Mouse (Mus musculus) intestine, embryonic 14.5 days (tissue): ENCODE results near the gene Poc1a. TPM values are rescaled to one million over a fixed set of nuclear protein-coding genes. Genes with fewer than 3 reads are reported as not detected.

Experiments used
- ATAC-seq: fragments of 200-750 bp; cut with Nextera tagmentation; replicated peaks from 2 replicates; pipeline ENCODE4 v1.8.0; 2017; ENCODE audit warnings: low read depth, moderate number of reproducible peaks, moderate TSS enrichment, moderate library complexity; ENCODE audit not compliant: low FRiP score, low TSS enrichment
- DNase-seq: peaks from one replicate; pipeline ENCODE4 v3.0.0-alpha.2; 2018; ENCODE audit warnings: low spot score
- H3K27ac ChIP-seq: fragments of 300-500 bp; sonication (generic); 2 replicates; pipeline ENCODE4 v1.5.1; 2014; ENCODE audit warnings: low read depth, mild to moderate bottlenecking, control low read depth
- H3K27me3 ChIP-seq: fragments of 300-500 bp; sonication (generic); replicated peaks from 2 replicates; pipeline ENCODE4 v1.6.1; 2014; ENCODE audit warnings: low read length, control low read depth; ENCODE audit not compliant: control insufficient read depth, insufficient read depth
- H3K36me3 ChIP-seq: fragments of 300-500 bp; sonication (generic); 2 replicates; pipeline ENCODE4 v1.6.1; 2014; ENCODE audit warnings: low read length, control low read depth; ENCODE audit not compliant: control insufficient read depth, insufficient read depth
- H3K4me1 ChIP-seq: fragments of 300-500 bp; sonication (generic); replicated peaks from 2 replicates; pipeline ENCODE4 v1.6.1; 2014; ENCODE audit warnings: low read length, control low read depth, mixed read lengths; ENCODE audit not compliant: control insufficient read depth, insufficient read depth
- H3K4me2 ChIP-seq: fragments of 300-500 bp; sonication (generic); 2 replicates; pipeline ENCODE4 v1.6.1; 2014; ENCODE audit warnings: low read length
- H3K4me3 ChIP-seq: fragments of 300-500 bp; sonication (generic); 2 replicates; pipeline ENCODE4 v1.5.1; 2014; ENCODE audit warnings: low read depth, low read length, control low read depth, mixed read lengths
- H3K9ac ChIP-seq: fragments of 300-500 bp; sonication (generic); 2 replicates; pipeline ENCODE4 v1.6.1; 2014; ENCODE audit warnings: mild to moderate bottlenecking, low read length
- H3K9me3 ChIP-seq: fragments of 300-500 bp; sonication (generic); 2 replicates; pipeline ENCODE4 v1.6.1; 2016; ENCODE audit warnings: low read length, control low read depth; ENCODE audit not compliant: control insufficient read depth
- WGBS: fragments of 180-500 bp; shearing (Covaris S2); extraction: QIAGEN DNeasy Blood & Tissue Kit; methylation state at CpG from one replicate; pipeline ENCODE4 v1.1.7; 2014; 5-methylcytosine and 5-hydroxymethylcytosine counted together
- polyA plus RNA-seq: library from polyadenylated mRNA; unstranded; fragments of >200 nt; fragmentation: Nextera tagmentation; extraction: Ambion mirVana; gene quantifications from 2 replicates; pipeline ENCODE4 v1.2.1, GENCODE M21; 2014

The Poc1a gene
- polyA plus RNA-seq, 1 experiment from 2014 or later = 29.1 TPM

DNA sequence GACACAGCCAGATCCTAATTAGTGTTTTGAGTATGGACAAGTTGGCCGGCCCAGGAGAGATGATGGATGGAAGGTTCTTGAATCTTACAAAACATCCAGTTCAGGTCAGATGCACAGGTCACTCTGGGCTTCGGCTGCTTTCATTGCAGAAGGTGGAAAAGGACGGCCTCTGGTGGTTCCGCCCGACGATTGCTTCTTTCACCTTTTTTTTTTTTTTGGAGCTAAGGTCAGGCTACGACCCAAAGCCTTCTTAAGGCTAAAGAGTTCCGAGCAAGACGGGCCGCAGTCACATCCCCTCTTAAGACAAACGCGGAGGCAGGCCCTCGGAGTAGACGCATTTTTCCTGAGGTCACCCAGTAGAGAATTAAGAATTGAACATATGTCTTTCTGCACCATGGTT, 475 bp upstream of the Poc1a start:
- ATAC-seq = peak; percentile 62; the same call in 1 of the 2 replicates
- WGBS = under 1% methylated on average over 14 of the region's 14 CpGs

DNA sequence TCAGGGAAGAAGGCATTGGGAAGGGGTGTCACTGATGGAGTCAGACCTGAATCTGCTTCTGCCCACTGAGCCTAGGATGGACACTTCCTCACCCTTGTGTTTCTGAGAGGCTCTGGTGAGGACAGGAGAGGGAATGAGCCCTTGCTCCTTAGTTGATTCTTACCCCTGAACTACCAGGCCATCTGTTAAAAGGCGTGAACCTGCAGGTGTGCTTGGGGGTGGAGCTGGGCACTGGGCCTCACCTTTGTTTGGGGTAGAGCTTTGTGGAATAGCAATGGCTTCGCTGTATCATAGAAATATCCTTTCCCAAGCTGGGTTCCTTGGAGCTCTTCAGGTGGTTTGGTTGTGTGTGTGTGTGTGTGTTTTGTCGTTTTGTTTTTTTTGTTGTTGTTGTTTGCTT, 1.2 kb downstream of the Poc1a start:
- no peak overlapping the region for H3K27ac ChIP-seq
- 71% methylated on average over 3 of the region's 3 CpGs for WGBS

More for the DNA sequence above, 475 bp upstream of the Poc1a start:
- no peaks in the 10 kb centered on the region for H3K27me3 ChIP-seq
- H3K9me3 ChIP-seq = no peaks in the 10 kb centered on the region
- H3K4me3 ChIP-seq = peak overlapping the region; percentile 76
- H3K36me3 ChIP-seq = peaks cover 15% of the 10 kb centered on the region; the same call in 1 of the 2 replicates
- peak overlapping the region; percentile 90 for H3K4me2 ChIP-seq
- H3K27ac ChIP-seq = peak overlapping the region; percentile 69
- DNase-seq = no peak
- H3K9ac ChIP-seq = peak overlapping the region; percentile 59
- H3K4me1 ChIP-seq = peaks cover 11% of the 10 kb centered on the region

DNA sequence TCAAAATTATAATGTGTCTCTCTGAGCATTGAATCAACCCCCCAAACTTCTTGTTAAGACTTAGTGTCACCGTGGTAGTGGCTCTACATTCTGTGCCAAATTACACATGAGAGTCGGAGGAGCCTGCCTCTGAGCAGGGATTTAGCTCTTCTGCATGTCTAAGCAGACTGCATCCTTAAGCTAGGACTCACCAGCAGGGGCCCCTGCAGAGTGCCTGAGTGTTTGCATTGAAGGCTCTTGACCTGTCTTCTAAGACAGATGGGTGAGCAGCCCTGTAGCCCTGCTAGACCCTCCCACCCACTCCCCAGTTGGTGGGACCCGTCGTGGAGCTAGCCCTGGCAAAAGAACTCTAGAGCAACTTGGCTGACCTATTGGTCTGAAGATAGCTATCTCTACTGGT, 6.3 kb downstream of the Poc1a start:
- DNase-seq (no peak), ATAC-seq (no peak)
- H3K9ac ChIP-seq = no peak overlapping the region
- no peak overlapping the region for H3K4me3 ChIP-seq
- 62% methylated on average over 4 of the region's 4 CpGs for WGBS
- no peaks in the 10 kb centered on the region for H3K27me3 ChIP-seq
- H3K27ac ChIP-seq = no peak overlapping the region
- H3K4me1 ChIP-seq = no peaks in the 10 kb centered on the region; the same call in 1 of the 2 replicates
- H3K36me3 ChIP-seq = peaks cover 47% of the 10 kb centered on the region
- no peak overlapping the region for H3K4me2 ChIP-seq
- H3K9me3 ChIP-seq = no peaks in the 10 kb centered on the region

More for the DNA sequence above, 1.2 kb downstream of the Poc1a start:
- H3K4me2 ChIP-seq = peak overlapping the region; percentile 90
- peak overlapping the region; percentile 59 for H3K9ac ChIP-seq
- H3K27me3 ChIP-seq = no peaks in the 10 kb centered on the region
- peaks cover 26% of the 10 kb centered on the region; the same call in 1 of the 2 replicates for H3K36me3 ChIP-seq
- peak overlapping the region; percentile 76 for H3K4me3 ChIP-seq
- H3K4me1 ChIP-seq = peaks cover 11% of the 10 kb centered on the region
- ATAC-seq = no peak
- no peak for DNase-seq
- H3K9me3 ChIP-seq = no peaks in the 10 kb centered on the region

DNA sequence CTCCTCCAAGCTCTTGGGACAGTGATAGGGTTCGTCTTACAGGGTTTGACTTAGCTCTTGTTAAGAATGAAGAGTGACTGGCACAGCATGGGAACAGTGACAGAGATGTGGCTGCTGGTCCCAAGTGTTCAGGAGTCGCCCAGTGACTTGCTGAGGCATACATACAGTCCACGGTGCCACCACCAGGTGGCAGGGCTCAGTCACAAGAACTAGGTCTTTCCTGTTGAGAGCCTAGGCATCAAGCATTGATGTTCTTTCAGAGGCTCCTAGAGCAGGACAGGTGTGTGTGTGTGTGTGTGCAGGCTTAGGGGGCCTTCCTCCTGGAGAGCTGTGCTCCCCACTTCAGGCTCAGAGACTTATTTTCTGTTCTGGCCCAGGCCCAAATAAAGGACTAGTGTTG, 8.0 kb downstream of the Poc1a start:
- H3K4me3 ChIP-seq = no peak overlapping the region
- H3K4me1 ChIP-seq = no peaks in the 10 kb centered on the region
- ATAC-seq = peak; percentile 70
- WGBS = 22% methylated on average over 3 of the region's 3 CpGs
- no peak overlapping the region for H3K27ac ChIP-seq
- no peaks in the 10 kb centered on the region for H3K27me3 ChIP-seq
- peaks cover 49% of the 10 kb centered on the region for H3K36me3 ChIP-seq
- no peaks in the 10 kb centered on the region for H3K9me3 ChIP-seq
- peak; percentile 79 for DNase-seq
- no peak overlapping the region for H3K9ac ChIP-seq
- no peak overlapping the region for H3K4me2 ChIP-seq

DNA sequence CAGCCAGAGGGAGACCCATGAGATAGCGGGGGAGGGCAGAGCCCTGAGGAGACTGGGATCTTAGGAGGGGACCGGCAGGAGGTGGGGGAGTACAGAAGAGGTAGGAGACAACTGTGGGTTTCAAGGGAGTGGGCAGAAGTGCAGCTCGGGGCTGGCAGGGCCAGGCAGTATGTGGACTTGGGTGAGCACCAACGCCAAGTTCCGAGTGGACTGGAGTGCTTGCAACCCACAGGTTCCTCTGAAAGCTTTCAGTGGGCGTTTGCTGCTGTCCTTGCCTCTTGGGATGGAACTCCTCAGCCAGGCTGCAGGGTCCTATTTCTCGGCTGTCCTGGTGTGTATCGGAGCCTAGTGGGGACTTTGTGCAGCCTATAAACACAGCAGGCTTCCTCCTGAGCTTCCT, 9.0 kb downstream of the Poc1a start:
- WGBS = 88% methylated on average over 8 of the region's 8 CpGs
- H3K9me3 ChIP-seq = no peaks in the 10 kb centered on the region
- H3K36me3 ChIP-seq = peaks cover 50% of the 10 kb centered on the region
- DNase-seq = no peak
- H3K9ac ChIP-seq = no peak overlapping the region
- ATAC-seq = no peak
- H3K27ac ChIP-seq = no peak overlapping the region
- H3K4me2 ChIP-seq = no peak overlapping the region
- no peaks in the 10 kb centered on the region for H3K4me1 ChIP-seq
- H3K27me3 ChIP-seq = no peaks in the 10 kb centered on the region
- no peak overlapping the region for H3K4me3 ChIP-seq

DNA sequence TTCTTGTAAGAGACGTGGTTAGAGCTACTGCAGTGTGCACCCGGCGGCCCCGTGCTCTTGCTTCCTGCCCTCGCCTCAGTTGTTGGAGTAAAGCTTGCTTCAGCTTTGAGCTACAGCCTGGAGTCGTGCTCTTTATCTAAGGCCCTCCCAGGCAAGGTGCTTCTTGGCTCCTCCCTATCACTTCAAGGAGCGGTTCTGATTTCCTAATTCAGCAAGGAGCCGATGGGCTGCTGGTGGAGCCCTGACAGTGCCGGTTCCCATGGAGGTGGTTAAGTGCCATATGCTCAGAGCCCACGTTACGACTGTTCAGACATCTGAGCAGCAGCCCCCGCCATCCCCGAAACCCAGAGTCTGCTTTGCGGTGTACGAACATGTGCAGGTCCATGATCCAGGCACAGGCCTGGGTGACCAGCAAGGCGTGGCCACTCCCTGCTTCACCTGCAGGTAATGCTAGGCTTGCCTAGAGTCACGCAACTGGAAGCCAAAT, 9.8 kb downstream of the Poc1a start:
- Histone ChIP-seq H3K27ac (no peak overlapping the region), H3K36me3 (peaks cover 52% of the 10 kb centered on the region), H3K9me3 (no peaks in the 10 kb centered on the region), H3K4me3 (no peak overlapping the region), H3K27me3 (no peaks in the 10 kb centered on the region), H3K4me1 (no peaks in the 10 kb centered on the region), H3K9ac (no peak overlapping the region), H3K4me2 (no peak overlapping the region)
- no peak for DNase-seq
- WGBS = 88% methylated on average over 17 of the region's 17 CpGs
- ATAC-seq = no peak

DNA sequence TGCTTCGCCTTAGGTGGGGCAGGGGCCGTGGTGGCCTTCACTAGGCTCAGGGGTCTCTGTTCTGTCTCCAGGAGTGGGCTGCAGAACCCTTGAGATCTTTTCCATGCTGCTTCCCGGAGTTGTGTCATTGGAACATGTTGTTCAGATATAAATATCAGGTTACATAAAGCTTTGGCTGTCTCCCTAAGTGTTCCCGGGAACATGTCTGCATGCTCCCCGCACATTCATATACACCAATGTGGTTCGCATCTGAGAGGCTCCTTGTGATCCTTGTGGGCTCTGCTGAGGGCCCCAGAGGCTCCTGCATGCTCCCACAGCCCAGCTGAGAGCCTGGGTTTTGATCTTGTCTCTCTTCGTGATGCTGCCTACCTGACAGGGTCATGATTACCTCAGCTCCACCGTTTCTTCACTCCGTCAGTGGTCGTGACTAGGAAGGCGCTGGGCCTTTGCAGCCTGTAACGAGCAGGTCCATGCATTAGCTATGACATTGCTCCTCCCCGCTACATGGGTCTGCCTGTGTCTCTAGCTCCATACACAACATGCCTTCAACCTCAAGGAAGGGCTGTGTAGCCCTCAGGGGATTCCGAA, 12.8 kb downstream of the Poc1a start:
- Histone ChIP-seq H3K27me3 (no peaks in the 10 kb centered on the region), H3K4me2 (no peak overlapping the region), H3K27ac (no peak overlapping the region), H3K4me3 (no peak overlapping the region), H3K4me1 (no peaks in the 10 kb centered on the region), H3K9ac (no peak overlapping the region), H3K36me3 (peaks cover 40% of the 10 kb centered on the region), H3K9me3 (no peaks in the 10 kb centered on the region)
- DNase-seq (no peak), ATAC-seq (no peak)
- WGBS = 88% methylated on average over 14 of the region's 14 CpGs

DNA sequence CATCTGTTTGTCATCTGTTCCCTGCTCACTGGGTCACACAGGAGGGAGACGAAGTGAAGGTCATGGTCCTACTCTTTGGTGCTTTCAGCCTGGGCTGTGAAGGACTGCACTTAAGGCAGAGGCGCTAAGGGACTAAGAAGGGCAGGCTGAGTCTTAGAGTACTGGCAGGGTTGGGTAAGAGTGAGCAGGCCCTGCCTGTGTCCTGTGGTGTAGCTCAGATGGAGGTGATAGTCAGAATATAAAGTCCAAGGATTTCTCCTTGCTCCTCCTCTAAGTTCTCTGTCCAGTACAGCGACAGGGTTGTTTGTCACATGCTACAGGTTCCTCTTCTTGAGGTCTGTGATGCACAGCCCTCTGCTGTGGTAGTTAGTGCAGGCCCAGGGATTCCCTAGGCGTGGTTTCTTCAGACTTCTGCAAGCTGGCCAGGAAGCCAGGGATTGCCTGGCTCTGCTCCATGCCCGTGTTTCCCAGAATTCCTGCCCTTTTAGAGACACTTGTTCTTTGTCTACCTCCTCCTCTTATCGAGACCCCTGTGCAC, 15.8 kb downstream of the Poc1a start:
- H3K27ac ChIP-seq = no peak overlapping the region
- H3K4me3 ChIP-seq = no peak overlapping the region
- WGBS = 84% methylated on average over 6 of the region's 6 CpGs
- H3K9me3 ChIP-seq = no peaks in the 10 kb centered on the region
- no peaks in the 10 kb centered on the region for H3K27me3 ChIP-seq
- no peak overlapping the region for H3K9ac ChIP-seq
- ATAC-seq (no peak), DNase-seq (no peak)
- H3K4me2 ChIP-seq = no peak overlapping the region
- H3K36me3 ChIP-seq = peaks cover 28% of the 10 kb centered on the region
- H3K4me1 ChIP-seq = no peaks in the 10 kb centered on the region
